Mouse (Mus musculus): Measurements from ENCODE around the gene Ip6k2.

The Ip6k2 gene

DNA sequence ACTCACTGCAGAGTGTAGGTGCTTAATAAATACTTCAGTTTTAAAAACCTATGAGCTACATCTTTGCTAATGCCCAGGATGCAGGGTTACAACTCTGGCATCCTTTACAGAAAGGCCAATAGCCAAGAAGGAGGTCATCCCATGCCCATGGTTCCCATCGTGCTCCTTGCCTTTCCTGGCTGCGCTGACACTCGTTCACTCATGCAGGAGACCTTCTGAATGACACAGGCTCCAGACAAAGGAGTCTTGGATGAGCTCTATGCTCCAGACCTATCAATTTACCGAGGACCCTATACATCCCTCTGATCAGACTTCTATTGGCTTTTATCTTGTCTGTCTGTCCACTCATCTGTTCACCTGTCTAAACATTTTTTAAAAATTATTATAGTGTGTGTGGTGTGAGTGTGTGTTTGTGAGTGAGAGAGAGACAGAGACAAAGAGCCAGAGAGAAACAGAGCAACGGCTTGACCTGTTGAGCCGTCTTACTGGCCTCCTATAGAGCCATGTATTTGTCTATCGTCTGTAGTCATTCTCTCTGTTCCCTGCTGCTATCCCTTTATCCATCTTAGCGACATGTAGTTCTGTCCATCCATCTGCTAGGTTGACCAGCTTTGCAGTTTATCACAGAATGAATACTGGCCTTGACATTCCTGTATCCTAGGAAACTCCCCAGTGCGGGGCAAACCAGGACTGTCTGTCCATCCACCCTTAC lies 604 bp upstream of the Ip6k2 start:
- no peak for DNase-seq (ENCODE audit: low spot score in 2 of 2)

DNA sequence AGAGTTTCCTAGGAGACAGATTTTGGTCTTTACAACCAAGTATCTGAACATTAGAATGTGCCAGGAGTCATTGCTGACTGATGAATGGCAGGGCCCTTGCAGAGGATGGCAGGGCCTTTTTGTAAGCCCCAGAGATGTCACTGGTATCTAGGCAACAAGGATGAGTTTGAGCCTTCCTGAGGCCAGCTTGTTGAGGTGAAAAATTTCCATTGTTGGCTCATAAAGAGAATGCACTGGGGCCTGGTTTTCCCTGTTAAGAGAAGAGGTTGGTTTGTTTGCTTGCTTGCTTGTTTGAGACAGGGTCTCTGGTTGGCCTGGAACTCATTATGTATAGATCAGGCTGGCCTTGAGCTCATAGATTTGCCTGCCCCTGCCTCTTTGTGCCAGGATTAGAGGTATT lies 1.8 kb downstream of the Ip6k2 start:
- DNase-seq (ENCODE audit: low spot score in 2 of 2) = no peak

DNA sequence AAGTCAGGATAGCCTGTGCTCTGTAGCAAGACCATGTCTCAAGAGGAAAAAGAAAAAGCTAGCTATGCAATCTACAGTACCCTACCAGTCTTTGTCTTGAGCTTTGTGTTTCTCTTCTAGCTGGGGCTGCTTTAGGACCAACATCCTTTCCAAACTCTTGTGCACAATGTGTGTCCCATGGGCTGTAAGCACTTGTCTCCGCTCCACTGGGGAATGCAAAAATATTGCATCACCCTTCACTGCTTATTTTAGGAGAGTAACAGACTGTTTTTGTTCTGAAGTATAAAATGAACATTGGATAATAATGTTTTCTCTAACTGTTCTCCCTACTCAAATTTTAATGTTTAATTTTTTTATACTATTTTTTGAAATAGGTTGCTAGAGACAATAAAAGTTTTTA lies 2.9 kb downstream of the Ip6k2 start:
- no peak for DNase-seq (ENCODE audit: low spot score in 2 of 2)

DNA sequence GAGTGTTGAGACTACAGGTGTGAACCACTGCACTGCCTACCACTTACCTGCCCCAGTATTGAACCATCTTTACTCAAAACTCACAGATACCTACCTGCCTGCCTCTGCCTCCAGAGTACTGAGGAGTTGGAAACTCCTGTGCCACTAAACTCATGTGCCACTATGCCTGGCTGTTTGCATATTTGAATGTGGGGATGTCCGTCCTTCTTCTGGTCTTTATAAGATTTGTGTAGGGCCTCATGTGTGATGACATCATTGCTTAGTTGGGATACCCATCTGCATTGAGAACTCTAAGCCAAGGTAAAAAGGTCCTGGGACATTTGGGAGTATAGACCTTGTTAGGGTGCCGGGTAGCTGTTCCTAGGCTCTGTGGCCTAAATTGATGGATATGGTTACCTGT lies 3.5 kb downstream of the Ip6k2 start:
- DNase-seq (ENCODE audit: low spot score in 2 of 2) = no peak

DNA sequence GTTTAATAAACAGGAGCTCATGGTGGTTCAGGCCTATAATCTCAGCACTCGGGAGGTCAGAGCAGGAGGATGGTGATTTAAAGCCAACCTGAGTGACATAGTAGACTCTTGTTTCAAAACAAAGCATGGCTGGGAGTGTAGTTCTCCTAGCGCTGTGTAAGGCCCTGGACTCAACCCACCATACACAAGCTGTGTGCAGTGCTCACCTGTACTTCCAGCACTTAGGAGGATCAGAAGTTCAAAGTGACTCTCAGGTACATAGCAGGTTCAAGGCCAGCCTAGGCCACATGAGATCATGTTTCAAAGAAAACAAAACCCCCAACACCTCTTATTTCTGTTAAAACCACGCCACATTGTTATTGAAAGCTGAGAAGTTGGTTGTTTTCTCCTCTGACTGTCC lies 5.1 kb downstream of the Ip6k2 start:
- no peak for DNase-seq (ENCODE audit: low spot score in 2 of 2)

DNA sequence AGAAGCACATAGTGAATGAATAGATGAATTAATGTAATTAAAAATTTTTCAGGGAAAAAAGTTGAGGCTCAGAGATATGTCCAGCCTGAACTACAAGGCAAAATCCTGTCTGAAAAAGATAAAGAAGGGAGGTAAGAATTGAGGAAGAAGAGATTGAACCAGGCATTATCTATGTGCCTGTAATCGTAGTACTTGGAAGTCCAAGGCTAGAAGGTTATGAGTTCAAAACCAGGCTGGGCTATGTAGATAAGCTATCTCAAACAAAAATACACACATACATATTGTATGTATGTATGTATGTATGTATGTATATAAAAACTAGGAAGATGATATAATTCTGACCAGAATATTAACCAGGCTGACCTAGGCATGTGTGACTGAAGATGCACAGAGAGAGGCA lies 8.7 kb downstream of the Ip6k2 start:
- no peak for DNase-seq (ENCODE audit: low spot score in 2 of 2)

DNA sequence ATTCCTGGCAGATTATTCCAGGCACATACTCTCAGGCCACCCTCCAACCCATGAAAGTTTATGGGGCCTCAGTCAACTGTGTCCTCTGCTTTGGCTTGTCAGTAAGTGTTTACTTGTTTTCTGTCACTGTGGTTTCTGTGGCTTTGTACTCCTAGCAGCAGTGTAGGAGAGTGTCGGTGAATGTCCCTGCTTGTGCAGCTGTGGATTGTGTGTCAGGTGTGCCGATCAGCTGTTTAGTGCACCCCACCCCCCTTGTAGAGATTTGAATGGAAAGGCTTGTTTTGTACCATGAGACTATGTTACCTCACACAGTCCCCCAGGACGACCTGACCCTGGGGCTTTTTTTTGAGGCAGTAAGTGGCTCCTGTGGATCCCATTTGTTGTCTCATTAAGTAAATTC lies 9.1 kb downstream of the Ip6k2 start:
- no peak for DNase-seq (ENCODE audit: low spot score in 2 of 2)

DNA sequence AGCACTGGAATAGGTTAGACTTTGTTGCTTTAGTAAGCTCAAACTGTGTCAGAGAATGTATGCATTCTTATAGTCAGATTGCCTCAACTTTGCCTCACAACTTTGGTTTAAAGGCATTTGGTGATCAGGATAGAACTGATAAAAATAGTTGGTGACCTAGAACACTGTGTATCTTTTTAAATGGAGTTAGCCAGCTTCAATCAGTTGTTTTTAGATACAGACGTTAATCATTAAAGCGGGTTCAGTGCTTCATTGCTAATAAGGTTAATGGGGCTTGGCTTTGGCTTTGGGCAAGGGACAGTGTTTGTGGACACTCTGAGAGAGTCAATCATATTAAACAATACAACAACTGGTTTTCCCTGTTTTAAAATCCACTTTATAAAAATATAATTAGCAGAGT lies 11.7 kb downstream of the Ip6k2 start:
- no peak for DNase-seq (ENCODE audit: low spot score in 2 of 2)

DNA sequence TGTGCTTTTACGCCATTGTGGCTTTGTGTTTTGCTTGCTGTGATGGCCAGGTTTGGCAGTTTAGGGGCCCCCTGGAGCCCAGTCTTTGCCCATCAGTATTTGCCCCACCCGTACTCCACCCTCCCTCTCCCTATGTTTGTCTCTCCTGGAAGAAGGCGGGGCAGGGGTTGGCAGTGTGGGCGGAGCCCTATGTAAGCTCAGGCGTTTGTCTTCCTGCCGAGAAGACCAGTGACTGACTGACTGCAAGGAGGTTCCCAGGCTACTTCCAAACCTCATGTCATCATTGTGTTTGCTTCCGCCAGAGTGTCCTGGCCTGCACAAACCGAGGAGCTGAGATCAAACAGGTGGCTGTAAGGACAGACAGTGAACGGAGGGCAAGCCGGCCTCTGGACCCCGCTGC lies 12.2 kb downstream of the Ip6k2 start:
- no peak for DNase-seq (ENCODE audit: low spot score in 2 of 2)

DNA sequence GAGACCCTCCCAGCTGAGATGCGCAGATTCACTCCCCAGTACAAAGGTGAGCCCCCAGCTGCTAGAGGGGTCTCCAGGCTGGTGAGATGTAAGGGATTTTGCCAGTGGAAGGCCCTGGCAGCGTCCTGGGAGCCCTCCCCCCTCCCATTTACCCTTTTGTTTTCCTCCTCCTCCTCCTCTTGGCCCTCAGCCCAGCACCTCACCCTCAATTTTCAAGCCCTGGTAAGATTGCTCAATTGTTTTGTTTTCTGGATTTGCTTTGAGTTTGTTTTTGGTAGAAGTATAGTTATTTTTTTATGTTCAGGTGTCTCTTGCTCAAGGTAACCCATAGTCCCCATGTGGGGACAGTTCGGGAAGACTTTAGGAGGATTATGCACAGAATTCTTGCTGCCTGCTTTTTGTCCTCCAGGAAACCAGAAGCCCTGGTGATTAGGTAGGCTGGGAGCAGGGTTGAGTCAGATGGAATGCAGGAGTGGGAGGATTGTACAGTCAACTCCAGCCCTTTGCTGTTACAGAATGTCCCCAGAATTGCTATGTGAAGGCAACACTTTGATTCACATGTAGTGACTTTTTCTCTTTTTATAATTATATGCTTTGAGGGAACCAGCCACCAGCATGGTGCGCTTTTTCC lies 12.9 kb downstream of the Ip6k2 start:
- no peak for DNase-seq (ENCODE audit: low spot score in 2 of 2)

DNA sequence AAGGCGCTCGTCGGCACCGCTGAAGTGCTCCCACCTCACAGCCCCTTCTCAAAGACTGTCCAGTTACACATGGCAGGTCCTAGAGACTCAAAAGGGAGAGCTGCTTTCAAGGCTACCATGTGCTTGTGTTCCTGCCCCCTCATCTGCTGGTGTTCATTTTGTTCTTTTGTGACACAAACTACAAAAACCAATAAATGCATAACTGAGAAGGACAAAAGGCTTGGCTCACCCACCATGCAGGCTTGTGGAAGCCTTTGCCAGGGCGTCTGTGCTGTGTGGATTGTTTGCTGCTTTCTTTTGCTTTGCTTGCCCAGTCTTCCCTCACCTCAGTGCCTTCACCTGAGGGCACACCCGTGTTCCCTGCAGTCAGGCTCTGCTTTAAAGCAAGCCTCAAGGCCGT lies 13.9 kb downstream of the Ip6k2 start:
- DNase-seq (ENCODE audit: low spot score in 2 of 2) = no peak

DNA sequence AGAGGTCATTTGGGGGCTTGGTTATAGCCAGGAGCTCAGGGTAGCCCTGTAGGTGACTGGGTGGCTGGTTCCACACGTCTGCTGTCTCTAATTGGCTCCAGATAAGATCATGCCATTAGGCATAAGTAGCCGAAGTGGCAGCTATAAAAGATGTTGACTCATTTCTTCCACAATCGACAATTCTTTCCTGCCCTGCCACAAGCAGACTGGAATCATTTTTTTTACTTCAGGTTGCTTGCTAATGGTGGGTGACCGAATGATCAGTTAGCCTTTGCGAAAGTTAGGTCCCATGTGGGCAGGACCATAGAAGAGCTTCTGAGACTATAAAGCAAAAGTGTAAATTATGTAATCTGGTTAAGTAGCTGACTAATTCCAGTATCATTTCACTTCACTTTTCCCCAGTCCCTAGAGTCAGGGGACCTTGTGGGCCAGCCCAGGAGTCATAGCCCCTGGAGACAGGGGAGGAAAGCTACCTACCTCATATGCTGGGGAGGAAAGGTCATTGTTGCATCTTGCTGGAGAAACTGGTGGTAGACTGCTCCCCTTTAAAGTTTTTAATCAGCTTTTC lies 15.0 kb downstream of the Ip6k2 start:
- no peak for DNase-seq (ENCODE audit: low spot score in 2 of 2)

DNA sequence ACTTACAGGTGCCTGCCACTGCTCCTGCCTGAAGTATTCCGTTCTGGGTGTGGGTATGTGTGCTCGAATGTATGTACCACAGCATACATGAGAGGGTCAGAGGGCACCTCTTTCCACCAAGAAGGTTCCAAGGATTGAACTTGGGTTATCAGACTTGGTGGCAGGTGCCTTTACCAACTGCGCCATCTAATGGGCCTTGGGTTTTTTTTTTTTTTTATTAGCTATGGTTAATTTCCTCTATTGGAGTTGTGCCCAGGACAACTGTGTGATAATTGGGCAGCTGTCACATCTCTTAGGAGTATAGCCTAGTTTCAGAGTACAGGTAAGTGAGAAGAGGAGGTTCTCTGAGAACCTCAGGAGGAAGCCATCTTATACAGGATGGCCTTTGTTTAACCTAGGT lies 16.0 kb downstream of the Ip6k2 start:
- no peak for DNase-seq (ENCODE audit: low spot score in 2 of 2)

DNA sequence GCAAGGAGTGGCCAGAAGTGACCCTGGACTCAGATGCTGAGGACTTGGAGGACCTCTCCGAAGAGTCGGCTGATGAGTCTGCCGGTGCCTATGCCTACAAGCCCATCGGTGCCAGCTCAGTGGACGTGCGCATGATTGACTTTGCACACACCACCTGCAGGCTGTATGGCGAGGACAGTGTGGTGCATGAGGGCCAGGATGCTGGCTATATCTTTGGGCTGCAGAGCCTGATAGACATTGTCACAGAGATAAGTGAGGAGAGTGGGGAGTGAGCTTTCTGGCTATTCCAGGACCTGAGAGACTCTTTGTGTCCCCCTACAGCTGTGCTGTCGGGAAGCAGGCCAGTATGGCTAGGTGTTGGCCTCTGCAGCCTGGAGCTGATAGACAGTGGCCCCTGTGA lies 22.2 kb downstream of the Ip6k2 start:
- no peak for DNase-seq (ENCODE audit: low spot score in 2 of 2)

DNA sequence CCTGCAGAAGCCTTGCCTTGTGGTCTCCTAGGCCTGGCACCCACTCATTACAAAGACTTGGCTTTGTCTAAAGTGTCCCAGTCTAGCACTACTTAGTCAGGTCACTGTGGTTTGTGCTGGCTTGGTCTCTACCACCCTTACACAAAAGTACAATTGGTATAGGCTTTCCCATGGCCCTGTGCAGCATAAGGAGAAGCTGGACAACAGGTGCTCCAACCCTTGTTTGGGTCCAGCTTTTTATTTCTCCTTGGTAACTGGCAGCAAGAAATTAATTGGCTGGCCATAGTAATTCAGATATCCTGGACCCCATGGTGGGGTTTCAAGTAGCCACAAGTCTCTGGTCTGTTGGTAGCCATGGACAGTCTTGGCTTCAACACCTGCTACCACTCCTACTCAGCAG lies 22.8 kb downstream of the Ip6k2 start:
- no peak for DNase-seq (ENCODE audit: low spot score in 2 of 2)

DNA sequence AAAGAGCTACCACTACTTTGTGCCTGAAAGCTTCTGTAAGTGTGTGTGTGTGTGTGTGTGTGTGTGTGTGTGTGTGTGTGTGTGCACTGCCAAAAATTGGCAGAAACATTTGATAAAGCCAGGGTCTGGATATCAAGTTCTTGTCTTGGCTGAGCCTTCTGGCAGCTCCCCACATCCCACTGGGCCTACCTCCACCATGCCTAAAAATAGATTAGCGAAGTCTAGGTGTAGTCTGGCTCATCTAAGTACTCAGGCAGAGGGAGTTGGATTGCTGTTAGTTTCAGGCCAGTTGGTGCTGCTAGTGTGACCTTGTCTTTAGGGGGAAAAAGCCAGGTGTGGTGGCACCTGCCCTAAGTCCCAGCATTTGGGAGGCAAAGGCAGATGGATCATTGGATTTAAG lies 23.2 kb downstream of the Ip6k2 start:
- DNase-seq (ENCODE audit: low spot score in 2 of 2) = no peak

DNA sequence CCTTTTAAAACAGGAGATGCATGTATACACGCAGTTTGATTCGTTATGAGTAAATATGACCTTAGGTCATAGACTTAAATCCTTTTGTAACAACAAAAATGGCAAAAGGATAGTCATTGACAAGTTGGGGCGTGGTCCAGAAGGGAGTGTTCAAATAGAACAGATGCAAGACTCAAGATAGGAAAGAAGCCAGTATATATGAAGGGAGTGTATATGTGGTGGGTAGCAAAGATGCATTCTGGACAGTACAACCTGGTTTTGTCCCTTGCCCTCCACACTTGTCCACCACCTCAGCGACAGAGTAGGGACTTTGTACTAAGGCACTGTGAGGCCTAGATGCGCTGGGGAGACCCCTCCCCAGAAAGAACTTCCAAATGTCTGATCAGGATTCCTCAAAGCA lies 24.1 kb downstream of the Ip6k2 start:
- DNase-seq (ENCODE audit: low spot score in 2 of 2) = no peak

DNA sequence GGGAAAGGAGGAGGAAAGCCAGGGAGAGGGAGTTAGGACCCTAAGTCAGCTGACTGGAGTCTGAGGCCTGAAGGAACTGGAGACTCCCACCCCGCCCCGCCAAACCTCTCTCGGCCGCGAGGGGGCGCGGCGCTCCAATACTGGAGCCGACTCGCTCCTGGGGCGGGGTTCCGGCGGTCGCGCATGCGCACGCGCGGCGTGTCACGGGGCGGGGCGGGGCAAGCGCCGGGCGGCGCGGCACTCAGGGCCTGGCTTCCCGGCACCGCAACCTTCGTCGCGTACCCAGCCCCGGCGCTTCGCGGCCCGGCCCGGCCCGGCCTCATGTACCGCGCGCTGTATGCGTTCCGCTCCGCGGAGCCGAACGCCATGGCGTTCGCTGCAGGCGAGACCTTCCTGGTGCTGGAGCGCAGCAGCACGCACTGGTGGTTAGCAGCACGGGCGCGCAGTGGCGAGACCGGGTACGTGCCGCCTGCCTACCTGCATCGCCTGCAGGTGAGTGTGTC lies 24.6 kb downstream of the Ip6k2 start, which contains the start of gene Nckipsd:
Nckipsd (plus strand) TSS at position 206 of the 503 bp plus-strand sequence.
- peak; percentile 97 to 98 for DNase-seq (ENCODE audit: low spot score in 2 of 2)

DNA sequence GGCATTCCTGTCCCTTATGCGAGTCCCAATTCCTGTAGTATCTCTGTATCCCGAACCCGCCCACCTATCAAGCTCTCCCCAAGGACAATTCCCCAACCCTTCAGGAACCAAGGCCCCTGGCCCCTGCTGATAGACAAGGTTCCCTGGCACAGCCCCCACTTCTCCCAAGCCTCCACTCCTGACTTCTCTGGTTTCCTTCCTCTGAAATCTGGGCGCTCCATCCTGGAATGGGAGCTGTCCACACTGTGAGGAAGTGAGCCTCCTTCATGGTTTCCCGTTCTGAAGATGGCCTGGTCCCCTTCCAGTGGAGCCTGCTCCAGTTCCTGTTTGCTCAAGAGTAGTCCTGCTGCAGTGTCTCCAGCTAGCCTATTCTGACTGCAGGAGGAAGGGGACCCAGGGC lies 25.6 kb downstream of the Ip6k2 start:
- DNase-seq (ENCODE audit: low spot score in 2 of 2) = no peak

DNA sequence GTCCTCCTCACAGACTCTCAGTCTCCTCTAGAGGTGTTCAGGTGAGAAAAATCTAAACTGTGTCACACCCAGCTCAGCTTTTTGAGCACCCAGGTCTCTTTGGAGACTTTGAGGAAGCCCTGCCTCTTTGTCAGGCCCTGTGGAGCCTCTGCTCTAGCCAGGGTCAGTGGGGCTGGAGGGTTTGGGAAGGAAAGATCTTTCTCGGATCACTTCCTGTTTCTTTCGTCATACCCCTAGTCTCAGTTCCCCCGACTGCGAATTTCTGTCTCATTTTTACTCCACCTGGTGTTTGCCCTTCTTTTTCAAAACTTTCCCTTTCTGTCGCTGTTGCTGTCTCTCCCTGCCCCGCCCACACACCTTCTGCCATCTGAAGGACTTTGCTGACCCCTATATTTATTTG lies 26.1 kb downstream of the Ip6k2 start:
- no peak for DNase-seq (ENCODE audit: low spot score in 2 of 2)

DNA sequence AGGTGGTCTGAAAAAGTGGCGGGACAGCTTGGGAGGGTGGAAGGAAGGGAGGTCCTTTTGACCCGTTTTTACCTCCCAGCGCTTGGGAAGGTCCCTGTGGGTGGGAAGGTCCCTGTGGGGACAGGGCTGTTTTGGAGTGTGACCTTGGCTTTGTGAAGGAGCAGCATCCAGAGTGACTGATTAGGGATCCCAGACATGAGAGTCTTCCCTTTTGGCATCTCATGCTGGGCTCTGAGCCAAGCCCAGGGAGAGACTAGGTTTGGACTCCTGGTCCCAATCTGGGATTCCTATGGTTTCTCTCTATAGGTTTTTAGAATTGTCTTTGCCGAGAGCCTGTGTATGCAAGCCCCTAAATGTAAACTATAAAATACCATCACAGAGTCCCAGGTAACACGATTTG lies 26.9 kb downstream of the Ip6k2 start:
- no peak for DNase-seq (ENCODE audit: low spot score in 2 of 2)

DNA sequence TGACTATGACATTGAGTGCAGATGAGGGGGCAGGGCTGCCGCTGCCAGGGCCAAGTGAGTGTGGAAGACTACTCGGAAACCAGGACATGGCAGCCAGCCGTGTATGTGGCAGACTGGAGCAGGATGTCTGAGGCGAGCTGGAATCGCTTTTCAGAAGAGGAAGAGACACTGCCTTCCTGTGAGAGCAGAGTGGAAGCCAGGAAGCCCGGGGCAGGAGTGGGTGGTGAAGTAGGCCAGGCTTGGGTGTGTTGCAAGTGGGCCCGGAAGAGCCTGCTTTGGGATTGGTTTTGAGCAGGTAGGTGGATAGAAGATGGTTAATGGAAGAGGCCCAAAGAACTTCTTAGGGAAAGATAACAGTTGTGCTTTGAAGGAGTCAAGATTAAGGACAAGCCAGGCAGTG lies 32.0 kb downstream of the Ip6k2 start:
- DNase-seq (ENCODE audit: low spot score in 2 of 2) = no peak

DNA sequence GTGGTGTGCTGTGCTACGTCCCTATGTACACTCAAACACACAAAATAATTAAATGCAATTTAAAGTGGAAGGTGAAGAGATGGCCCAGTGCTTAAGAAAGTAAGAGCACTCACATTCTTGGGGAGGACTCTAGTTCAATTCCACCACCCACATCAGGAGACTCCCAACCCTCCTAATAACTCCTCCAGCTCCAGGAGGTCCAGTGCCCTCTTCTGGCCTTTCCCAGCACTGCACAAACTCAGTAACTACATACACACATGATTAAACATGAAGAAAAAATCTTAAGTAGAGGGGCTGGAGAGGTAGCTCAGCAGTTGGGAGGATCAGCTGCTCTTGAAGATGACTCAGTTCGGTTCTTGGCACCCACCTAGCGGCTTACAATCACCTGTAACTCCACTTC lies 35.9 kb downstream of the Ip6k2 start:
- DNase-seq (ENCODE audit: low spot score in 2 of 2) = peak in 1 of 2 experiments; percentile 38
